Mouse (Mus musculus): Measurements from ENCODE around the gene Spryd3.

GRCm38 (mm10) chr15:102150301-102151135 is 14.5 kb upstream of the Spryd3 start, which contains the start of gene Soat2:
- TF ChIP-seq POLR2A (IDR thresholded peaks at IDR 0.05; ENCODE audit: extremely low read depth, insufficient read depth, low read length), result no peak
- TF ChIP-seq CTCF (IDR thresholded peaks at IDR 0.05; ENCODE audit: extremely low read depth, insufficient read depth, low read length), result no peak

Measured in cortical plate, adult 2 months (tissue).